Mouse (Mus musculus) monocyte, adult 5-6 weeks (primary cell): ENCODE data around the gene Rab13. TPM values are rescaled to one million over a fixed set of nuclear protein-coding genes. Genes with fewer than 3 reads are reported as not detected.

Source experiments
- total RNA-seq: library from RNA; stranded (forward); fragments of 200-1000, 200-491, 200-594 nt; gene quantifications from 3 replicates; pipeline ENCODE4 v1.2.3, GENCODE M21; 2017

The Rab13 gene
- total RNA-seq, 1 experiment from 2014 or later: not detected

Other genes with a start within 250 kb of the Rab13 start
- 44.9 to 89.5 TPM (median 54.6 TPM) in 3 replicates for gene Hax1, start 214.9 kb upstream of the Rab13 start, total RNA-seq
- gene 4933434E20Rik, start 162.1 kb upstream of the Rab13 start, total RNA-seq: 71.0 to 80.3 TPM (median 79.6 TPM) in 3 replicates
- gene Ubap2l, start 161.1 kb upstream of the Rab13 start, total RNA-seq: 84.5 to 177 TPM (median 158 TPM) in 3 replicates
- gene Tpm3, start 141.0 kb upstream of the Rab13 start, total RNA-seq: 927 to 1,272 TPM (median 1,055 TPM) in 3 replicates
- 0.19 to 0.49 TPM (median 0.32 TPM) in 3 replicates for gene Nup210l, start 109.6 kb upstream of the Rab13 start, total RNA-seq
- 4,989 to 6,509 TPM (median 5,955 TPM) in 3 replicates for gene Rps27, start within 50 bp of the Rab13 start, total RNA-seq
- 64.6 to 97.8 TPM (median 65.2 TPM) in 3 replicates for gene Jtb, start 17.9 kb downstream of the Rab13 start, total RNA-seq
- 0.49 to 1.1 TPM in 2 of 3 replicates, not detected in the other for gene Creb3l4, start 29.8 kb downstream of the Rab13 start, total RNA-seq
- gene Slc39a1, start 34.5 kb downstream of the Rab13 start, total RNA-seq: 32.3 to 49.4 TPM (median 46.6 TPM) in 3 replicates
- 19.2 to 40.7 TPM (median 19.9 TPM) in 3 replicates for gene Crtc2, start 40.5 kb downstream of the Rab13 start, total RNA-seq
- gene Dennd4b, start 51.5 kb downstream of the Rab13 start, total RNA-seq: 15.4 to 39.1 TPM (median 16.3 TPM) in 3 replicates
- gene Gatad2b, start 79.5 kb downstream of the Rab13 start, total RNA-seq: 26.9 to 46.5 TPM (median 34.1 TPM) in 3 replicates
- gene Slc27a3, start 176.2 kb downstream of the Rab13 start, total RNA-seq: 2.1 TPM in 1 of 3 replicates, not detected in the others
- 11.7 to 26.5 TPM (median 12.9 TPM) in 3 replicates for gene Ints3, start 219.9 kb downstream of the Rab13 start, total RNA-seq